Mouse (Mus musculus) intestine, embryonic 14.5 days (tissue): ENCODE measurements around the gene Dennd1a. TPM values are rescaled to one million over a fixed set of nuclear protein-coding genes. Genes with fewer than 3 reads are reported as not detected.

Experiments
- ATAC-seq: fragments of 200-750 bp; cut with Nextera tagmentation; replicated peaks from 2 replicates; pipeline ENCODE4 v1.8.0; 2017; ENCODE audit warnings: low read depth, moderate number of reproducible peaks, moderate TSS enrichment, moderate library complexity; ENCODE audit not compliant: low FRiP score, low TSS enrichment
- DNase-seq: peaks from one replicate; pipeline ENCODE4 v3.0.0-alpha.2; 2018; ENCODE audit warnings: low spot score
- H3K27ac ChIP-seq: fragments of 300-500 bp; sonication (generic); 2 replicates; pipeline ENCODE4 v1.5.1; 2014; ENCODE audit warnings: low read depth, mild to moderate bottlenecking, control low read depth
- H3K27me3 ChIP-seq: fragments of 300-500 bp; sonication (generic); replicated peaks from 2 replicates; pipeline ENCODE4 v1.6.1; 2014; ENCODE audit warnings: low read length, control low read depth; ENCODE audit not compliant: control insufficient read depth, insufficient read depth
- H3K36me3 ChIP-seq: fragments of 300-500 bp; sonication (generic); 2 replicates; pipeline ENCODE4 v1.6.1; 2014; ENCODE audit warnings: low read length, control low read depth; ENCODE audit not compliant: control insufficient read depth, insufficient read depth
- H3K4me1 ChIP-seq: fragments of 300-500 bp; sonication (generic); replicated peaks from 2 replicates; pipeline ENCODE4 v1.6.1; 2014; ENCODE audit warnings: low read length, control low read depth, mixed read lengths; ENCODE audit not compliant: control insufficient read depth, insufficient read depth
- H3K4me2 ChIP-seq: fragments of 300-500 bp; sonication (generic); 2 replicates; pipeline ENCODE4 v1.6.1; 2014; ENCODE audit warnings: low read length
- H3K4me3 ChIP-seq: fragments of 300-500 bp; sonication (generic); 2 replicates; pipeline ENCODE4 v1.5.1; 2014; ENCODE audit warnings: low read depth, low read length, control low read depth, mixed read lengths
- H3K9ac ChIP-seq: fragments of 300-500 bp; sonication (generic); 2 replicates; pipeline ENCODE4 v1.6.1; 2014; ENCODE audit warnings: mild to moderate bottlenecking, low read length
- H3K9me3 ChIP-seq: fragments of 300-500 bp; sonication (generic); 2 replicates; pipeline ENCODE4 v1.6.1; 2016; ENCODE audit warnings: low read length, control low read depth; ENCODE audit not compliant: control insufficient read depth
- WGBS: fragments of 180-500 bp; shearing (Covaris S2); extraction: QIAGEN DNeasy Blood & Tissue Kit; methylation state at CpG from one replicate; pipeline ENCODE4 v1.1.7; 2014; 5-methylcytosine and 5-hydroxymethylcytosine counted together
- polyA plus RNA-seq: library from polyadenylated mRNA; unstranded; fragments of >200 nt; fragmentation: Nextera tagmentation; extraction: Ambion mirVana; gene quantifications from 2 replicates; pipeline ENCODE4 v1.2.1, GENCODE M21; 2014

The Dennd1a gene
- polyA plus RNA-seq, 1 experiment from 2014 or later: 11.6 TPM

DNA sequence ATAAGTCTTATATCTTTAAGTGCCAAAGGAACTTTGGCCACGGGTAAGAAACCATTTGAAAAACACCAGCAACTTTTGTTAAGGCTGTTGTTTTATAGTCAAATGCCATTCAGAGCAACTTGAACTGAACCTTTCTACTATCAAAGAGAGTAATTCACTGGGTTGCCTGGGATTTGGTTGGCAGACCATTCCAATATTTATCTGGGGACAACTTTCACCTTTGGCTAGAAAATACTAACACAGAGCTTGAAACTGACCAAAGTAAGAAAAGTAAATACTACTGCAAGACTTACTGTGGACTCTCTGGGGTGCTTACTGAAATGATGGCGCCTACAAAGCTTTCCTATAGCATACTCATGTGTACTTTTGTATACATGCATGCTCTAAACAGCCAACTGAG is 178.6 kb downstream of the Dennd1a start:
- Histone ChIP-seq H3K4me1 (peaks cover 2% of the 10 kb centered on the region; the same call in 1 of the 2 replicates), H3K4me2 (no peak overlapping the region), H3K4me3 (no peak overlapping the region), H3K9ac (no peak overlapping the region), H3K9me3 (no peaks in the 10 kb centered on the region), H3K27ac (no peak overlapping the region), H3K27me3 (no peaks in the 10 kb centered on the region), H3K36me3 (no peaks in the 10 kb centered on the region)
- no peak for DNase-seq
- ATAC-seq: no peak
- WGBS: 85% methylated on average over 2 of the region's 2 CpGs

- H3K4me2 ChIP-seq: no peak overlapping the region
- H3K4me1 ChIP-seq: peaks cover 7% of the 10 kb centered on the region
- DNase-seq (no peak), ATAC-seq (no peak)
- no peak overlapping the region for H3K4me3 ChIP-seq
- H3K36me3 ChIP-seq: no peaks in the 10 kb centered on the region
- no peaks in the 10 kb centered on the region for H3K27me3 ChIP-seq
- no peak overlapping the region for H3K9ac ChIP-seq
- no peak overlapping the region for H3K27ac ChIP-seq
- no peaks in the 10 kb centered on the region for H3K9me3 ChIP-seq
- WGBS: 79% methylated on average over 1 of the region's 1 CpGs
These were observed 184.5 kb downstream of the Dennd1a start for GRCm38 (mm10) chr2:38102674-38103073.

GRCm38 (mm10) chr2:38100289-38100688 is 186.9 kb downstream of the Dennd1a start:
- DNase-seq: no peak

DNA sequence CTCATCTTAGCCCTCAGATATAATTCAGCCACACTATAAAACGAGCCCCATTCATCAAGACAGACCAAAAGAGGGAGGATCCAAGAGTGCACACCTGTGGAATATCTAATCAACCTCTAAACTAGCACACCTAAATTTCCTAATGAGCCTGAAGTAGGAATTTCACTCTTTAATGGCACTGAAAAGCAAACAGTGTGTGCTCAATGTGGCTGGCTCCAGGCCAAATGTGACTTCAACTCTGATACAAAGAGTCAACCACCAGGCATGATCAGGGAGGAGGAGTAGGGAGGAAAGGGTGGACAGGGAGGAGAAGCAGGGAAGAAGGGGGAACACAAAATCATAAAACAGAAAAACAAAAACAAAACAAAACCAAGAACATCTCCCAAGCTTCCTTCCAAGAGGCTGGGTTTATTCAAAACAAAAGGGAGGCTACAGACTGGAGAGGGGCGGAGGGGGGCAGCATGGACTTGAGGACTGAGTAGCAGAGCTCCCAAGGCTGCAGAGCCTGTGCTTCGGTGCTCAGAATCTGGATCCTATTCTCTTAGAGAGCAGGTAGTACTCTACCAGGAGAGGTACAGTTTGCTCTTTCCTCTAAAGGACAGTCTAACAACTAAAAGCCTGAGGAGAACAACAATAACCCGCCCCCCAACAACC is 187.9 kb downstream of the Dennd1a start:
- H3K27ac ChIP-seq: no peak overlapping the region
- H3K9ac ChIP-seq: no peak overlapping the region
- peaks cover 20% of the 10 kb centered on the region for H3K4me1 ChIP-seq
- H3K36me3 ChIP-seq: no peaks in the 10 kb centered on the region
- no peak for ATAC-seq
- 76% methylated on average over 4 of the region's 4 CpGs for WGBS
- no peaks in the 10 kb centered on the region for H3K9me3 ChIP-seq
- H3K4me2 ChIP-seq: no peak overlapping the region
- no peak overlapping the region for H3K4me3 ChIP-seq
- no peaks in the 10 kb centered on the region for H3K27me3 ChIP-seq
- DNase-seq: no peak

More at GRCm38 (mm10) chr2:38100289-38100688, 186.9 kb downstream of the Dennd1a start:
- Histone ChIP-seq H3K4me1 (peaks cover 13% of the 10 kb centered on the region), H3K4me3 (no peak overlapping the region), H3K9ac (no peak overlapping the region), H3K4me2 (no peak overlapping the region), H3K36me3 (no peaks in the 10 kb centered on the region), H3K27me3 (no peaks in the 10 kb centered on the region), H3K27ac (no peak overlapping the region), H3K9me3 (no peaks in the 10 kb centered on the region)
- 36% methylated on average over 7 of the region's 7 CpGs for WGBS
- no peak for ATAC-seq

DNA sequence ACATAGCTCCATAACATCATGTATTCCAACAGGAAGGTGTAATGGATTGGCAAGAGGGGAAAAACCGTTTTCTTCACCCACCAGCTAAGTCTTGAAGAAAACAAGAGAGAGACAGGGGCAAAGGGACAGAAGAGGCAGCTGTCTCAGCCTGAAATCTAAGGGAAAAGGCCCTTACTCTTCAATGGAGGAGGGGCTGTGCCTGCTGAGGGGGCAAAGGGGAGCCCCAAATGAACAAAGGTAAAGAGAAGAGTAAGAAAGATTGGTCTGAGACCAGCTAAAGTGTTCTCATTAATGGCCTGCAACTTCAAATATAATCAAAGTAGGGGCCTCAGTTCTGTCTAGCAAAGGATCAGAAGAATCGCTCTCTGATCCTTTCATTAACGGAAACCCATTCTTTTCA is 189.7 kb downstream of the Dennd1a start:
- Histone ChIP-seq H3K27ac (no peak overlapping the region), H3K4me3 (no peak overlapping the region), H3K4me1 (peaks cover 20% of the 10 kb centered on the region), H3K9ac (no peak overlapping the region), H3K9me3 (no peaks in the 10 kb centered on the region), H3K4me2 (no peak overlapping the region), H3K36me3 (no peaks in the 10 kb centered on the region), H3K27me3 (no peaks in the 10 kb centered on the region)
- DNase-seq: no peak
- ATAC-seq: no peak
- 82% methylated on average over 3 of the region's 3 CpGs for WGBS

DNA sequence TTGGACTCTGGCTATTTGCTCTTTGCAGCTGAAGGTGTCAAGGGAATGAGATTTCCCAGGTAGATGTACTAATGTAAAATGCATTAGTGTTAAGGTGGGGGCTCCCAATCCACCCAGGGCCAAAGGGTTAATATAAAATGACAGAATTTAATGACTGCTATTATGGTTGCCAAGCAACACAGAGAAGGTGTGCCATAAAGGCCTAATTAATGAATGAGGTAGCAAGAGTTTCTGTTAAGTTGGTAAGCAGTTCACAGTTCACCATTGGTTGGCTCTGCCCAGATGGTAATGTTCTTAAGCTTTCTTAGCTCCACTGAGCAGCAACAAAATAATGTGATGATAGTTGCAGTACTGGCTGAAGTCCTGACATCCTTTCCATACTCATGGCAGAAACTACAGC is 190.9 kb downstream of the Dennd1a start:
- peaks cover 20% of the 10 kb centered on the region for H3K4me1 ChIP-seq
- H3K9ac ChIP-seq: no peak overlapping the region
- no peak overlapping the region for H3K4me3 ChIP-seq
- H3K36me3 ChIP-seq: no peaks in the 10 kb centered on the region
- H3K4me2 ChIP-seq: no peak overlapping the region
- no peak overlapping the region for H3K27ac ChIP-seq
- DNase-seq (no peak), ATAC-seq (no peak)
- H3K27me3 ChIP-seq: no peaks in the 10 kb centered on the region
- H3K9me3 ChIP-seq: no peaks in the 10 kb centered on the region

DNA sequence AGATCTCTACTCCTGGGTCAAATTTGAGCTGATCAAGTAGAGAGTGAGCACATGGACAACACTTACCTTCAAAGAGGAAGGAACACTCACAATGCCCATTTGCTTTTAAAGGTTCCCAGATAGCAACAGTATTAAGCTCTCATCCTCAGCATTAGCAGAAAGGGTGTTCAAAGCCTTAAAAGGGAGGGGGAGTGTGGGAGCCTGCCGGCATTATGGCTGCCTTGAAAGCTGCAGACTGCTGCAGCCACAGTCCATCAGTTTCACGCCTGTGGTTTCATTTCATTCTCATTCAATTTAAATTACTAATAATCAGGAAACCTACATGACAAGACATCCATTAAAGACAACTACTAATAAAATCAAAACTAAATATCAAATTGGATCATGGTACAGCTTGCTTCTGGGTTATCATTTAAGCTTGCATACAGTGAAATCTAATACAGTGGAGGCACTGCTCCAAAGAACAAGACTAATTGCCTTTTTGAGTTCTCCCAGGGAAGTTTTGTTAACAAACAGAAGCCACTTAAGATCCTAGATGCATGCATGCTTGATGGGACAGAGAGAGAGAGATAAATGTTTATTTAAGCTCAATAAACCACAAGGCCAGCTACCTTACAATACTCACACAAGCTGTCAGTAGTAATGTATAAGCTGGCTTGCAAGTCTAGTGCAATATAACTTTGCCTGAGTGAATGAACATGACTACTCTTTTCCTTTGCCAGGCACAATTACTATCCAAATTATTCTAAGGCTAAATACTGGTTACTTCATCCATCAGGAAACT is 192.6 kb downstream of the Dennd1a start:
- no peaks in the 10 kb centered on the region for H3K9me3 ChIP-seq
- H3K4me1 ChIP-seq: peaks cover 19% of the 10 kb centered on the region
- no peak overlapping the region for H3K9ac ChIP-seq
- H3K36me3 ChIP-seq: no peaks in the 10 kb centered on the region
- DNase-seq: no peak
- WGBS: 36% methylated on average over 2 of the region's 2 CpGs
- H3K27me3 ChIP-seq: no peaks in the 10 kb centered on the region
- H3K4me2 ChIP-seq: no peak overlapping the region
- H3K4me3 ChIP-seq: no peak overlapping the region
- H3K27ac ChIP-seq: no peak overlapping the region
- ATAC-seq: no peak

DNA sequence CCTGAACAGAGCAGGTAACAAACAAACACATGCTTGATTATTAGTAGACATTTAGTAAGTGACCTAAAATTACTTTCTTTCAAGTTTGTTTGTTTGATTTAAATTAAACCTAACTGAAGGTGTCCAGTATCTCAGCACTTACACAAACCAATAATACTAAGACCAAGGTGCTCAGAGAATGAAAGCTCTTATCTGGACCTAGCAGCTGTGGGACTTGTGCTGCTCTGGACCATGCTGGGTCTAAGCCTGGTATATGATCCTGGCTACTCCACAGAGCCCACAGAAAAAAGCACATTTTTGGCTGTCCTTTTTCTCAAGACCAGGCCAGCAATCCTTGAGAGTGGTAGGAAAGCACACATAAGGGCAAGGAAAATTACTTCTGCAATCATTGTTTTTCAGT is 193.2 kb downstream of the Dennd1a start:
- no peak overlapping the region for H3K9ac ChIP-seq
- H3K36me3 ChIP-seq: no peaks in the 10 kb centered on the region
- no peak for DNase-seq
- H3K4me1 ChIP-seq: peaks cover 13% of the 10 kb centered on the region; the same call in 1 of the 2 replicates
- H3K27me3 ChIP-seq: no peaks in the 10 kb centered on the region
- no peak for ATAC-seq
- no peak overlapping the region for H3K4me3 ChIP-seq
- no peak overlapping the region for H3K27ac ChIP-seq
- no peaks in the 10 kb centered on the region for H3K9me3 ChIP-seq
- H3K4me2 ChIP-seq: no peak overlapping the region

DNA sequence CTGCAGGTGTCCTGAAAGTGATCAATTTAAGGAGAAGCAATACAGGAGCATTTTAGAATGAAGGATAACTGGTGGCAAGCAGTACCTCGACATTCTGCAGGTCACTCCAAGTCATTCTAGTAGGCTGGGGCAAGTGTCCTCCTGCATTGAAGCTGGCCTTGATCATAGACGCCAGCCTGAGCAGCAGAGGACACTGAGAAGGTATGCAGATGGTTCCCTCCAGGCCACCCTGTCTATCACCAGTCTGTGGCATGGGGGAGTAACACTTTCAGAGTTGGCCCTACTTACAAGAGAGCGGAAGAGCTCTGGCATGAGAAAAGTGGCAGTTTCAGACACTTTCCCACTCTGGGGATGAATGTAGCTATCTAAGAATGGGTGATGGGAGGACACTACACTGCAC is 193.9 kb downstream of the Dennd1a start:
- ATAC-seq (no peak), DNase-seq (no peak)
- no peaks in the 10 kb centered on the region for H3K36me3 ChIP-seq
- no peak overlapping the region for H3K4me2 ChIP-seq
- H3K27ac ChIP-seq: no peak overlapping the region
- H3K27me3 ChIP-seq: no peaks in the 10 kb centered on the region
- no peak overlapping the region for H3K4me3 ChIP-seq
- H3K4me1 ChIP-seq: peaks cover 13% of the 10 kb centered on the region; the same call in 1 of the 2 replicates
- 77% methylated on average over 3 of the region's 3 CpGs for WGBS
- H3K9ac ChIP-seq: no peak overlapping the region
- H3K9me3 ChIP-seq: no peaks in the 10 kb centered on the region
